Mouse (Mus musculus) ES-Bruce4 (cell line): ENCODE data around the gene Aff2.

Experiments used
- CTCF ChIP-seq: IDR thresholded peaks from one replicate; pipeline ENCODE4 v1.8.1; 2011; ENCODE audit warnings: low read depth, low read length
- EP300 ChIP-seq: IDR thresholded peaks from 2 replicates; pipeline ENCODE4 v1.6.1; 2011; ENCODE audit warnings: low read depth, low read length; ENCODE audit not compliant: insufficient read depth
- POLR2A ChIP-seq: IDR thresholded peaks from one replicate; pipeline ENCODE4 v1.8.1; 2011; ENCODE audit warnings: low read length; ENCODE audit not compliant: insufficient read depth

DNA sequence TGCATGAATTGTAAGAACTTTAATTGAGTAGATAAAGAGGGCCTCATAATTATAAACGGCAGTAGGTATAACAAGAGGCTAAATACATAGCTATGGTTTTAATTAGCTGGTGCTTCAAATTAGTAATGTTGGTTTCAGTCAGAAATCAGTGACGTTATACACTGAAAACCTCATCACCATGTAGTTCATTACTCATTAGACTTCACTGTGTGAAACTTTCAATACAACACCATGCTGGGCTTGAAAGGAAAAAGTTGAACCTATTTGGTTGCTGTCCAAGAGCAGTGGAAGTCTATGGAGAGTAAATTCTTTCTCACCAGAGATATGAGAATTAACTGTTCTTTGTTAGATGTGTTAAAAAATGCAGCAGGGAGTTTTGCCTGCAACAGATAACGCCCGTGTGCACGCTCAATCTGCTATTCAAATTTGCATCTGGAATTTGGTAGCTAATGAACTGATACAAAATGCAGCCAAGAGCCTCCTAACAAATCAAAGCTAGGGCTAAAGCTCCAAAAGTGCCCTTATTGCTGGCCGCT, 158.0 kb downstream of the Aff2 start:
- TF ChIP-seq EP300 (no peak), POLR2A (no peak), CTCF (no peak)
